Mouse (Mus musculus): Measurements from ENCODE around the gene Olfr620. TPM values are rescaled to one million over a fixed set of nuclear protein-coding genes. Genes with fewer than 3 reads are reported as not detected.
A peak's percentile ranks its signal among the peaks of the same experiment; 100 is the strongest.

The Olfr620 gene
- not detected in 2 replicates for polyA plus RNA-seq (2015; fragmentation: Nextera tagmentation; extraction: Ambion mirVana)

DNA sequence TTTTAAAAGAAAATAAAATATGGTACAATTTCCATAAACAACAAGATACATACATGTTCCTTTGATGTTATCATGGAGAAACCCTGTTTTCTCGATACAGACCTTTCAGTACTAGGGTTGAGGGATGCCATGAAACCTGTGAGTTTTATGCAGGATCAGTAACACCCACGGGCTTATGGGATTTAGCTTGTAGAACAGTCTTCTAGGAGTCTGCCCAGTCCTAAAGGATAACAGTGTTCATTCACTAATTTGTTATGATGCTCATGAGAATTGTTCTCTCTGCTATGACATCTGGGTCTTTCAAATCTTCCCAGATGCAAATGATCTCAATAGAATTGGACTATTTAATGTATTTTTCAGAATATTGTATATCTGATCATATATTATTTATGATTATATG, at the start of gene Olfr620:
Gene Olfr620, minus strand, starts transcription at position 101 of the 400 bp plus-strand sequence.
- H3K27me3 ChIP-seq (replicated peaks; ENCODE audit: control insufficient read depth, insufficient read depth, low read length): no peaks in the 10 kb centered on the region
- 71% methylated on average over 2 of the region's 2 CpGs for WGBS
- TF ChIP-seq CTCF (IDR thresholded peaks at IDR 0.05; ENCODE audit: low read depth): no peak

DNA sequence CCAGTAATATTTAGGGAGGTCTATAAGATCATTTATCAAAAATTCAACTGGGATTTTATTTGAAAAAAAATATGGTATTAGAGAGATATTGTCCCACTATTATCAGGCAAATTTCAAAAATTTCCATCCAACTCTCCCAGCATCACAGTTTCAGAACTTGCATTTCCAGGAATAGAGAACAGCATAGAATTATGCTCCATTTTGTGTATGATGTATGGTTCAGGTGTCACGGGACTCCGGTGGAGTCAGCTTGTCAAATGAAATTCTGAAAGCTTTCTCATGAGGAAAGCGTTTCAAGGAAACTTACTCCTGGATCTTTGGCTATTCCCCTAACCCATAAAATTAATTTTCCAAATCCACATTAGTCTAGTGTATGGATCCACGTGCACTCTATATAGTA, 31.7 kb upstream of the Olfr620 start:
- no peak for TF ChIP-seq CTCF (IDR thresholded peaks at IDR 0.05; ENCODE audit: low read depth)
- WGBS: 34% methylated on average over 4 of the region's 4 CpGs
- no peak overlapping the region for H3K4me3 ChIP-seq (ENCODE audit: low read depth, low read length)
- H3K9ac ChIP-seq (ENCODE audit: low read depth, low read length): no peak overlapping the region
- H3K27ac ChIP-seq (ENCODE audit: low read depth, low read length): no peak overlapping the region
- H3K4me2 ChIP-seq (replicated peaks; ENCODE audit: low read depth): no peak overlapping the region
- 0 out of 2 replicates have a peak, but pooled peaks have one; percentile 61 for ATAC-seq
- H3K36me3 ChIP-seq (ENCODE audit: control insufficient read depth, insufficient read depth): no peaks in the 10 kb centered on the region
- H3K9me3 ChIP-seq (ENCODE audit: control insufficient read depth): no peaks in the 10 kb centered on the region
- H3K4me1 ChIP-seq (replicated peaks; ENCODE audit: control insufficient read depth, insufficient read depth, low read length): no peaks in the 10 kb centered on the region
- H3K27me3 ChIP-seq (replicated peaks; ENCODE audit: control insufficient read depth, insufficient read depth, low read length): no peaks in the 10 kb centered on the region

More for the DNA sequence above, at the start of gene Olfr620:
- ATAC-seq: no peak
- no peaks in the 10 kb centered on the region for H3K9me3 ChIP-seq (ENCODE audit: control insufficient read depth)
- H3K27ac ChIP-seq (ENCODE audit: low read depth, low read length): no peak within 1 kb of the TSS
- H3K36me3 ChIP-seq (ENCODE audit: control insufficient read depth, insufficient read depth): no peaks in the 10 kb centered on the region
- H3K4me1 ChIP-seq (replicated peaks; ENCODE audit: control insufficient read depth, insufficient read depth, low read length): no peaks in the 10 kb centered on the region
- H3K4me3 ChIP-seq (ENCODE audit: low read depth, low read length): no peak within 1 kb of the TSS
- no peak within 1 kb of the TSS for H3K9ac ChIP-seq (ENCODE audit: low read depth, low read length)
- H3K4me2 ChIP-seq (replicated peaks; ENCODE audit: low read depth): no peak within 1 kb of the TSS

DNA sequence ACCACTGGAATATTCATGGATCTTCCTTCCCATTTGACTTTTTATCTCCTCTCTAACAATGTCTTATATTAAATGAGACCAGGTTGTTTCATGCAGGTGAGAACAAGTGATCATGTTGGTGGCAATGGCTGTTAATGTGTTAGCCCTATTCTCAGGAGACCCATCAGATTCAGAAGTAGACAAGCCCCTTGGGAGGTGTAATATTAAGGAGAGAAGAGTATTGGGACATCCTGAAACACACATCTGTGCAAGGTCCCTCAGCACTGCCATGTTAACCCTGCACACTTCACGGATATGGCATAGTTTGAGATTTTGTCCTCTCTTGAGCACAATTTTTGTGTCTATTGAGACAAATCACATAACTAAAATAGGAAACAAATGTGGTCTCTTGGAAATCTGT, 30.3 kb upstream of the Olfr620 start, which contains the start of gene Olfr622:
Gene Olfr622, minus strand, starts transcription at position 101 of the 400 bp plus-strand sequence.
- no peak for ATAC-seq
- H3K27ac ChIP-seq (ENCODE audit: low read depth, low read length): no peak within 1 kb of the TSS
- H3K4me2 ChIP-seq (replicated peaks; ENCODE audit: low read depth): no peak within 1 kb of the TSS
- no peak within 1 kb of the TSS for H3K4me3 ChIP-seq (ENCODE audit: low read depth, low read length)
- WGBS: 76% methylated on average over 1 of the region's 1 CpGs
- H3K27me3 ChIP-seq (replicated peaks; ENCODE audit: control insufficient read depth, insufficient read depth, low read length): no peaks in the 10 kb centered on the region
- TF ChIP-seq CTCF (IDR thresholded peaks at IDR 0.05; ENCODE audit: low read depth): no peak
- H3K36me3 ChIP-seq (ENCODE audit: control insufficient read depth, insufficient read depth): no peaks in the 10 kb centered on the region
- H3K9me3 ChIP-seq (ENCODE audit: control insufficient read depth): no peaks in the 10 kb centered on the region
- H3K9ac ChIP-seq (ENCODE audit: low read depth, low read length): no peak within 1 kb of the TSS
- no peaks in the 10 kb centered on the region for H3K4me1 ChIP-seq (replicated peaks; ENCODE audit: control insufficient read depth, insufficient read depth, low read length)

DNA sequence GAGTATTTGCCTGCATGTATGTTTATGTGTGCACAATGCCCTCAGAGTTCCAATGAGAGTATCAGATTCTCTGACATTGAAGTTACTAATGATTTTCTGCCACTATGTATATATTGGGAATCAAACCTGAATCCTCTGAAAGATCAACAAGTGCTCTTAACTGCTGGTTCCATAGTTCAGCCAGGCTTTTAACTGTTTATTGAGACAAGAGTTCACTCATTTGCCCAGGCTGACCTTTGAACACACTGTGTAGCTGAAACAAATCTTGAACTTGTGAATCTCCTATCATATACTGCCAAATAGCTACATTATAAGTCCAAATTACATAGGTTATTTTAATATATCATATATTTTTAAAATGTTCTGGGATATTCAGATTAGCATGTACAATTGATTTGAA, 24.5 kb upstream of the Olfr620 start:
- no peak for TF ChIP-seq CTCF (IDR thresholded peaks at IDR 0.05; ENCODE audit: low read depth)
- Histone ChIP-seq H3K27ac (ENCODE audit: low read depth, low read length) (no peak overlapping the region), H3K4me3 (ENCODE audit: low read depth, low read length) (no peak overlapping the region), H3K36me3 (ENCODE audit: control insufficient read depth, insufficient read depth) (no peaks in the 10 kb centered on the region), H3K4me1 (replicated peaks; ENCODE audit: control insufficient read depth, insufficient read depth, low read length) (no peaks in the 10 kb centered on the region), H3K9me3 (ENCODE audit: control insufficient read depth) (no peaks in the 10 kb centered on the region), H3K9ac (ENCODE audit: low read depth, low read length) (no peak overlapping the region), H3K27me3 (replicated peaks; ENCODE audit: control insufficient read depth, insufficient read depth, low read length) (no peaks in the 10 kb centered on the region), H3K4me2 (replicated peaks; ENCODE audit: low read depth) (no peak overlapping the region)
- ATAC-seq: 0 out of 2 replicates have a peak, but pooled peaks have one; percentile 33

DNA sequence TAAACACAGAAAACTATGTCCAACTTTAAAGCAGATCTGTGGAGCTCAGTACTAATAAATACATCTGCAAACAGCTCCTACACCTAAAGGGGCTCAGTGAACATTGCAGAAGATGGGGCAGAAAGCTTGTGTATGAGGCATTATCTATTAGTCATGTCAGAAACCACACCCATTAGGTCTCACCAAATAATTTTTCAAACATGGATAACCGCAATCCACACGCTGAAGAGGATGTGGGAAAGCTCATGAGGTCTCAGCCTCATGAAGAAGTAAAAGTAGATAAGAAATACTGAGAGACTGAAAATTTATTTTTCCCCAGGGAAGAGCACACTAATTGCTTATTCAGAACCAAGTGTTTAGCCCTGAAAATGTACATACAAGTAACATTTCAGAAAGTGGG, 4.9 kb downstream of the Olfr620 start:
- Histone ChIP-seq H3K4me2 (replicated peaks; ENCODE audit: low read depth) (no peak overlapping the region), H3K4me1 (replicated peaks; ENCODE audit: control insufficient read depth, insufficient read depth, low read length) (no peaks in the 10 kb centered on the region), H3K36me3 (ENCODE audit: control insufficient read depth, insufficient read depth) (no peaks in the 10 kb centered on the region), H3K9me3 (ENCODE audit: control insufficient read depth) (no peaks in the 10 kb centered on the region), H3K27me3 (replicated peaks; ENCODE audit: control insufficient read depth, insufficient read depth, low read length) (no peaks in the 10 kb centered on the region), H3K27ac (ENCODE audit: low read depth, low read length) (no peak overlapping the region), H3K9ac (ENCODE audit: low read depth, low read length) (no peak overlapping the region), H3K4me3 (ENCODE audit: low read depth, low read length) (no peak overlapping the region)
- no peak for TF ChIP-seq CTCF (IDR thresholded peaks at IDR 0.05; ENCODE audit: low read depth)
- 70% methylated on average over 2 of the region's 2 CpGs for WGBS
- no peak for ATAC-seq

DNA sequence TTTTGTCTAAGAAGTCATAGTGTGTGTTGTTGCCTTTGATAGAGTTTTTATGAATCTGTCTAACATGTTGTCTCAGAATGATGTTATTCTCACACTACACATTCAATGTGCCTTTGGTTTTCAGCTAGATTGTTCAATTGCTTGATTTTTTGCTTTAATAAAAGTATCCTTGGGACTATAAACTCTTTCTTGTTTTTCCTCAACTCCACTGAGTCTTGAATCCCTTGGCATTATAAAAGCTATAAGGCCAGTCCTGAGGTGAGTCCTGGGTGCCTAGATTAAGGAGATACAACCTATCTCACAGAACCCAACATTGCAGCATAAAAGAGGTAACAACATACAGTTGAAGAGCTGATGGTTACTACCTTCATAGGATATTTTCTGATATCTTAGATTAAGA, 12.1 kb downstream of the Olfr620 start, which contains the start of gene Olfr619:
Gene Olfr619, plus strand, starts transcription at position 301 of the 400 bp plus-strand sequence.
- H3K9me3 ChIP-seq (ENCODE audit: control insufficient read depth): no peaks in the 10 kb centered on the region
- H3K4me1 ChIP-seq (replicated peaks; ENCODE audit: control insufficient read depth, insufficient read depth, low read length): no peaks in the 10 kb centered on the region
- no peak within 1 kb of the TSS for H3K4me2 ChIP-seq (replicated peaks; ENCODE audit: low read depth)
- no peak for TF ChIP-seq CTCF (IDR thresholded peaks at IDR 0.05; ENCODE audit: low read depth)
- H3K36me3 ChIP-seq (ENCODE audit: control insufficient read depth, insufficient read depth): no peaks in the 10 kb centered on the region
- no peak within 1 kb of the TSS for H3K4me3 ChIP-seq (ENCODE audit: low read depth, low read length)
- ATAC-seq: no peak
- no peaks in the 10 kb centered on the region for H3K27me3 ChIP-seq (replicated peaks; ENCODE audit: control insufficient read depth, insufficient read depth, low read length)
- no peak within 1 kb of the TSS for H3K9ac ChIP-seq (ENCODE audit: low read depth, low read length)
- no peak within 1 kb of the TSS for H3K27ac ChIP-seq (ENCODE audit: low read depth, low read length)

DNA sequence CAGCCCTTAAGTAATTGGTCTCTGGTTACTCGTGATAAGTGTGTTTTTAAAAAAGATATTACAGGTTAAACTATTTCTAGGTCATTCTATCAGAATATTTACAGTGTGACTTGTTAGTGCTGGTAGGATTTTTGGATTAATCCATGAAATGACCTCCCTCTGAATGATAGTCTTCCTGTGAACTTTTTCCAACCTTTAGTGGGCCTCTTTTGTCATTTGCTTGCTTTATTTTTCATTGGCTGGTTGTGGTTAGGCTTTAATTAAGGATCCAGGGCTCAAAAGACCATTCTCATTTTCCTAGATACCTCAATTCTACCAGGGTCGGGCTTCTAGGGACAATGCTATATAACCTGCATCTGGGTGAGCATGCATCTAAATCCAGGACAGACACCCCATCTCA, 22.5 kb downstream of the Olfr620 start, which contains the start of gene Olfr618:
Gene Olfr618, plus strand, starts transcription at position 301 of the 400 bp plus-strand sequence.
- WGBS: 55% methylated on average over 2 of the region's 2 CpGs
- no peak within 1 kb of the TSS for H3K4me3 ChIP-seq (ENCODE audit: low read depth, low read length)
- H3K9ac ChIP-seq (ENCODE audit: low read depth, low read length): no peak within 1 kb of the TSS
- H3K4me1 ChIP-seq (replicated peaks; ENCODE audit: control insufficient read depth, insufficient read depth, low read length): no peaks in the 10 kb centered on the region
- no peak for ATAC-seq
- no peak for TF ChIP-seq CTCF (IDR thresholded peaks at IDR 0.05; ENCODE audit: low read depth)
- H3K4me2 ChIP-seq (replicated peaks; ENCODE audit: low read depth): no peak within 1 kb of the TSS
- H3K9me3 ChIP-seq (ENCODE audit: control insufficient read depth): no peaks in the 10 kb centered on the region
- no peak within 1 kb of the TSS for H3K27ac ChIP-seq (ENCODE audit: low read depth, low read length)
- H3K36me3 ChIP-seq (ENCODE audit: control insufficient read depth, insufficient read depth): no peaks in the 10 kb centered on the region
- H3K27me3 ChIP-seq (replicated peaks; ENCODE audit: control insufficient read depth, insufficient read depth, low read length): no peaks in the 10 kb centered on the region
